Mouse (Mus musculus) kidney, adult 9 months (tissue): Measurements from ENCODE around the gene Wbp2.
"Not testable (repeated sequence)": the region's sequence is repeated elsewhere in the genome, so short reads cannot be mapped to it uniquely, and the experiment has no call there.

ENCODE experiments used
- DNase-seq: peaks from one replicate; pipeline ENCODE4 v3.0.0; 2022

The Wbp2 gene

GRCm38 (mm10) chr11:116086258-116087193 is at the start of gene Wbp2:
TSS of gene Wbp2 (minus strand) at chr11:116086995.
- DNase-seq = peak; percentile 100

GRCm38 (mm10) chr11:116134171-116134570 is 47.4 kb upstream of the Wbp2 start:
- no peak for DNase-seq

- DNase-seq = no peak
Measured at GRCm38 (mm10) chr11:116133497-116133896, 46.7 kb upstream of the Wbp2 start.

- DNase-seq = peak; percentile 53
Measured at GRCm38 (mm10) chr11:116132366-116133333, 45.9 kb upstream of the Wbp2 start.

DNA sequence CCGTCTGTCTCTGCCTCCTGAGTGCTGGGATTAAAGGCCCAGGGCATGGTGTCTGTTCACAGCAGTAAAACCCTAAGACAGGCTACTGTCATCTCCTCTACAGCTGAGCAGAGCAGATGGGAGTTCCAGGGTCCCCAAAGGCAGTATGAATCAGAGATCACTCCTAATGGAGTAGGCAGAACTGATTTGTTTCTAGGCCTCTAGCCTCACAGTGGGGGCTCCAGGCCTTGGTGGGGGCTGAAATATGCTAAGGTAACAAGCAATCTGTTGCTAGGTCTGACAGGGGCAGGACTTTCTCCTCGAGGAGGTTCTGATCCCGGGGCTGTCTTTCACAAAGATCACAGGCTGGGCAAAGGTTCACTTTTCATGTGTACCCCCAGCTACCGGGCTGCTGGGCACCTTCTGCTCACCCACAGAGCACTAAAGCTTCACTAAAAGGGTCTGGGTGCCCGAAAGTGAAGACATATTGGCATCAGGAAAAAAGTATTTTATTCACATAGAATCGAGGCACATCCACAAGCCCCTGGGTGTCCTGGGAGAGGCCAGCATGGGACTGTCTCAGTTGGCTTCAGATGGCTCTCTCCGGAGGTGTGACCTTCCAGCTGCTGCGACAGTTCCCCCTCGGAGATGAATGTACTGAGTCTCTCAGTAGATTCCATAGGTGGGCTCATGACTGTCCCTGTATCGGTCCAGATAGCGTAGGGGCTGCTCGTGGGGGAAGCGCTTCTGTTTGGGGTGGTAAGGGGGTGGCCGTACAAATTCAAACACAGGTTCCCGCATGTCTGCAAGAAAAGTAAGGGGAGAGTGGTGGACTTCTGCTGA is 44.8 kb upstream of the Wbp2 start:
- no peak for DNase-seq

GRCm38 (mm10) chr11:116130488-116131205 is 43.9 kb upstream of the Wbp2 start, which contains the start of gene Trim65:
TSS of gene Trim65 (minus strand) at chr11:116131128.
- peak; percentile 92 for DNase-seq

DNA sequence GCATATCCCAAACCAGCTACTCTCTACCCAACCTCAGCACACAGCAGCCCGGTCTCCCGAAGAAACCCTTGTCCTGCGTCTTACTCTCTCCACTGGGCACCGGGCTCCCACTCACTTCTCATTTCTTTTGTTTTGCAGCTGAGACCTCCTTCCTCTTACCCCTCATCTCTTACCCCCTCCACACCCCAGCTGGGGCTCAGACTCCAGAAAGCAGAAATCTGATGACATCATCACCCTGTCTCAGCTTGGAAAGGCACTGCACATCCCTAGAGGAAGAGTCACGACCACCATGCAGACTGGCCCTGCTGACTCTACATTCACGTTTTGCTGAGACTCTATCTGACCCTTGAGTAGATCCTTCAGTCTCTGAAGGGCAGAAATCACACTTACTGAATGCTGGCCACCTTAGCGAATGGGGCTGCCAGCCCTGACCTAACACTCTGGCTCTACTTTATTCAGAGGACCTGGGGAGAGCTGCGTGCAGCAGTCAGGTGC is 43.2 kb upstream of the Wbp2 start:
- no peak for DNase-seq

GRCm38 (mm10) chr11:116129091-116129790 is 42.4 kb upstream of the Wbp2 start:
- DNase-seq = no peak

- DNase-seq = no peak
Measured at GRCm38 (mm10) chr11:116127986-116128385, 41.2 kb upstream of the Wbp2 start.

DNA sequence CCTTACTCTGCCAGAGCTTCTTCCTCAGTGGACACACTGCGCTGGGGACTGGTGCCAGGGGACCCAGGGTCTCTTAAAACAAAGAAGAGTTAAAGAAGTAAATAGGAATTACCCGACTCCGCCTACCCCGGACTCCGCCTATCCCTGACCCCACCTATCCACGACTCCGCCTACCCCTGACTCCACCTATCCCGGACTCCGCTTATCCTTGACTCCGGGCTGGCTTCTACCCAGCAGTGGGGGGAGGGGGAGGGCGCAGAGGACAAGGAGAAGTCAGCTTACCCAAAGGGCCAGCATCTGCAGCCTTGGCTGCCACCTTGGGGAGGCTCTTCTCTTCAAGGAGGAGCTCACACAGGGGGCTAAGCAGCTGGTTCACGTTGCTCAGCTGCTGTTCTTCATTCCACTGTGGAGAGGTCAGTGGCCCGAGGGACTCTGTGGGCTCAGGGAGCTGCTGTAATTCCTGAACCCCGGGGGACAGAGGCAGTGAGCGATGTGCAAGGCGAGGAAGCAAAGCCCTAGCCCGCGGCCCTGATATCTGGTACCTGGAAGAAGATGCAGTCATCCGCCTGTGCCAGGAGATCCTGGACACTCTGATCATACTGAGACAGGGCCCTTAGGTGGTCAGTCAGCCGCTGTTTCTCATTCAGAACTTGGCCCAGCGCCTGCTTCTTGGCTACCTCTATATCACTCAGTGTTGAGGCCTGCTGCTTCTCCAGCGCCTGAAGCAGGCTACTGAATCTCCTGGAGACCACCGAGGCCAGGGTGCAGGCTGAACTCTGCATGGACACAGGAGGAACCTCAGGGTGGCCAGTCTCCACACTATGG is 40.6 kb upstream of the Wbp2 start, which contains the start of gene Trim47:
Gene Trim47, minus strand, starts transcription at position 55 of the 825 bp plus-strand sequence.
- DNase-seq = peak; percentile 93

DNA sequence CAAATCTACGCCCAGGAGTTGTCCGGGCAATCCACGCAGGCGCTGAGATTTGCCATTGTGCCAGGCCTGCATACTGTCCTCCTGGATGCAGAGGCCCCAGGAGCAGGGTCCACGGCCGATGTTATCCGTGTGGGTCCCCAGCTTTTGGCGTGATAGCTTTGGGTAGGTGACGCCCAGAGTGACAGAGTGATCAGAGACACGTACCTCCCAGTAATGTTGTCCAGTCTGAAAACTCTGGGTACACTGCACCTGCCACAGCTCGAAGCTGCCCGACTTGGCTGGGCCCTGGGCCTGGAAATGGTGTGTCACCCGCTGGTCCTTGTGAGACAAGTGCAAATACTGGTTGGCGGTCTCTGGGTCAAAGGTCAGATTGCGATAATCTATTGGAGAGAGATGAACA is 39.5 kb upstream of the Wbp2 start:
- no peak for DNase-seq

DNA sequence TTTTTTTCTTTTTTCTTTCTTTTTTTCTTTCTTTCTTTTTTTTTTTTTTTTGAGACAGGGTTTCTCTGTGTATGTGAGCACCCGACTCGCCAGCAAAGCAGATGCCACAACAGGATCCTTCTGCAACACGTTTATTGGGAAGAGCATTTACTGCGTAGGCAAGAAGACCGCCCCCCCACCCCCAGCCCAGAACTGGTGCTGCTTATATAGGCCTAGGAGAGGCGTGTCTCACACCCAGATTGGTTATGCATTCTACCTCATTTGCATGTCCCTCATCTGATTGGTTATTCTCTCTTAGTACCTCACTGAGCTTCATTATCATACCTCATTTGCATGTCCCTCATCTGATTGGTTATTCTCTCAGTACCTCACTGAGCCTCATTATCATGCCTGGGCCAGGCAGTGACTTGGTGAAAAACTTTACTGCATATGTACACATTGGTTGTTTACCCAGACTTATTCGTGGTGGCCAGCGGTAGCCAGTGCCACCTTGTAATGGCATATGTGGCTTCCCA is 35.0 kb upstream of the Wbp2 start:
- not testable (repeated sequence) for DNase-seq

GRCm38 (mm10) chr11:116117819-116118218 is 31.0 kb upstream of the Wbp2 start:
- DNase-seq = no peak

DNA sequence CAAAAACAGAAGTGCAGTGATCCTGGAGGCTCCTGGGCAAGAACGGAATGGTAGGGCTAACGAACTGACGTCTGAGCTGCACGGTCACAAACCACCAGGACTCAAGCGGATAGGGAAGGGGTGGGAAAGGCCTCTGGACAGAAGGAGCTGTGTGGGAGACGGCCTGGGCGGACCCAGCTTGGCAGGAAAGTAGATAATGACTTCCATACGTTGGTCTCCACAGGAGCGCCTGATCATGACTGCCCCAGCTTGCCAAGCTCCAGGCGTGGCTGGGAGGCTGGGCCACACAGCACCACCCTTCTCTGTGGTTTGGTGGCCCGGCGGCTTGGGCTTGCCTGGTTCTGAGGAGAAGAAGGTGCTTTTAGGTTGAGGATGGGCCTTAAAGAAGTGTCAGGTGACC is 30.4 kb upstream of the Wbp2 start:
- DNase-seq = no peak

DNA sequence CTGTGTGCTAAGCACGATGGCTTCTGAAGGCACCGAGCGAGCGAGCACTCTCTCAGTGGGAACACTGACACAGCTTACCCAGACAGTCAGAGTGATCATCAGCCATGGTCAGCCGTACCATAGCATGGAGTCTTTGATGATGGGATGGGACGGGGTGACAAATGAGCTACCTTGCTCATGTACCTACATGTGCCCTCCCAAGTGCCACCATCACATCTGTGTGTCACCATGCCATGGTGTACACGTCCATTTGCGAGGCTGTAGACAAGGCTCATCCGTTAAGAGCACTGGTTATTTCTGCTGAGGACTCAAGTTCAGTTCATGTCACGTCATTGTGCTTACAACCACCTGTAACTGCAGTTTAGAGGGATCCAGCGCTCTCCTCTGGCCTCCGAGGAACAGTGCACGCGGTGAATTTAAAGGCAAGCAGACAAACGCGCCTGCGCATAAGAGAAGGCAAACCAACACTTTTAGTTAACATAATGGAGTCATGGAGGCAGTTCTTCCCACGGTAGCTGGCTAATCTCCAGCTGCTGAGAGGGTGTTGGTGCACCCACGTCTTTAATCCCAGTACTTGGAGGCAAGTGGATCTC is 24.9 kb upstream of the Wbp2 start:
- no peak for DNase-seq

- no peak for DNase-seq
Measured at GRCm38 (mm10) chr11:116111067-116111466, 24.3 kb upstream of the Wbp2 start.

DNA sequence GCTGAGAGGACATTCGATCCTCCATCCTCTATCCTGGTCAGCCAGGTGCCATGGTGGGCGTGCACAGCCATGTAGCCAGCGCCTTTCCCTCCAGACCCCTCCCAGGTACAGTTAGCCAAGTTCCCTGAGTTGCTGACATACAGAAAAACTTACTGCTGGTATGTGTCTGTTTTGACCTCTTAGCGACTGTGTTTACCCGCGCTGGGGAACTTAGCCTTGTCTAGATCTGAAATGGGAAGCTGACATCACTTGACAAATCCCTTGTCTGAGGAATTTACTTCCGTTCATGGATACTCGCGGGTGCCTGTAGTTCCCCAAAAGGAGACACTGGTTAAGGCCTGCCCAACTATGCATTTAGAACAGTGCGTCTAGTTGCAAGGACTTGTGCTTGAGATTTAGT is 23.7 kb upstream of the Wbp2 start:
- no peak for DNase-seq

DNA sequence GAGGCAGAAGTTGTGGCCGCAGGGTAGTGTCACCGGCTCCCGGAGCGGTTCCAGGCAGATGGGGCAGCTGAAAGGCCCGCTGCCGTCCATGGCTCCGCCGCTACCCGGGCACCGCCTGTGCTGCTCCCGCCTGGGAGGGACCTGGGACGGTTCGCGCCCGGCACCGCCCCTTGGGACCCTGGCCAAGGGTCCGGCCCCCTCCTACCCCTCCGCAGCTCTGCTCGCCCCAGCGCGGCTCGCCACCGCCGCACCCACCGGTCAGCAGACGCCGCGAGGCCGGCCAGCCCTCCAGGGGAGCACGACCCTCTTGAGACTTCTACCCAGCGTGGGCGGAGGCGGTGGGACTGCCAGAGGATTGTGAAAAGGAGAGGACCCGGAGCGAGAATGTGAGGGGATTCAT is 23.3 kb upstream of the Wbp2 start:
- DNase-seq = peak; percentile 86

DNA sequence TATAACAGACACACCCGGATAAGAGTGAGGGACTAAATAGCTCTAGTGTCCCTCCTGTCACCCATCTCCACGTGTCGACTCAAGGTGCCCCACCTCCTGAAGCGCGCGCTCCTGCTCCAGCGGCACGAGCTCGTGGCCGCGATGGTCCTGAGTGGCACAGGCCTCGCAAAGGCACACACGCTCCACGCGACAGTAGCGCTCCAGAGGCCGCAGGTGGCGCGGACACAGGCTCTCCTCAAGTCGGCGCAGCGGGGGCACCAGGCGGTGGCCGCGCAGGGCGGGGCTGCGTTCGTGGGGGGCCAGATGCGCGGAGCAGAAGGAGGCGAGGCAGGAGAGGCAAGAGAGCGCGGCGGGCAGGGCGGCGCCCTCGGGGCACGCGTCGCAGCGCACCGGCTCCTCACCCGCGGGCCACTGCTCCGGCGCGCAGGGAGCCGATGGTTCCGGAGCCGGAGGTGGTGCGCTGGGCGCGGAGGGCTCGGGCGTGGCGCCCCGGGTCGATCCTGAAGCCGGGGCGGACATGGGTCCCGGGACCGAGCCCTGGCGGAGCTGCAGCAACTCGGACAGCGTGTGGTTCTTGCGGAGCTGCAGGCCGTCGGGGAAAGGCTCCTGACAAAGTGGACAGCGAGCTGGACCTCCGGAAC is 22.8 kb upstream of the Wbp2 start:
- peak; percentile 32 for DNase-seq
